Mouse (Mus musculus) brain, embryonic 14.5 days (tissue): ENCODE results near the gene Zbp1.

Experiments used
- CTCF ChIP-seq: fragments of 200-500 bp; IDR thresholded peaks from 2 replicates; pipeline ENCODE4 v1.5.1; 2012; ENCODE audit warnings: inconsistent platforms, mild to moderate bottlenecking, moderate library complexity, borderline replicate concordance; ENCODE audit not compliant: insufficient read depth, insufficient read length; ENCODE audit errors: extremely low read depth
- POLR2A ChIP-seq: fragments of 200-500 bp; IDR thresholded peaks from 2 replicates; pipeline ENCODE4 v1.6.1; 2012; ENCODE audit warnings: mild to moderate bottlenecking, inconsistent platforms, borderline replicate concordance; ENCODE audit not compliant: poor library complexity, insufficient read depth, insufficient read length, severe bottlenecking; ENCODE audit errors: extremely low read depth

DNA sequence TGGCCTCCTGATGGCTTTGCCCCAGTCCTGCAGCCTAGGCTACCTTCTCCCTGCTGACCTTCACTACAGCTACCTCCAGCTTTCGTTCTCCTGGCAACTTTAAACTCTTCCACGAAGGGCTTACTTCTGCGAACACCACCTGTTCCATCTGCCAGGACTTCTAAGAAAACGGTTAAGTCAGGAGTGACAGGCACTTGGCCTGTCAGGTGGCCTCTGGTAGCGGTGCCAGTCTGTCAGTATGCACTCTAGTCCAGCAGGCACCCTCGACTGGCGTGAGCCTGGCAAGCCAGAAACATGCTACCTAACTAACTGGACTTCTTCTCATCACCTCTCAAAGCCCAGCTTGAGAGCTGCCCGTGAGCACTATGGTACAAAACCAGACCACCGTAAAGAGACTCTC lies 24.9 kb upstream of the Zbp1 start:
- TF ChIP-seq POLR2A (no peak), CTCF (no peak)
